Mouse (Mus musculus) kidney, embryonic 16.5 days (tissue): ENCODE measurements at regions not wholly inside any gene's neighbourhood (a gene's known extent, or its start where the extent isn't known, plus 50 kb on each side); places are given as distances from the start of the nearest gene placed in this dataset.

Experiments used
- ATAC-seq: fragments of 200-750 bp; cut with Nextera tagmentation; 2 replicates; pipeline ENCODE4 v1.8.0; 2017; ENCODE audit warnings: moderate TSS enrichment; ENCODE audit not compliant: low FRiP score, low TSS enrichment
- H3K27ac ChIP-seq: fragments of 300-500 bp; sonication (generic); 2 replicates; pipeline ENCODE4 v1.5.1; 2014; ENCODE audit warnings: low read length
- H3K27me3 ChIP-seq: fragments of 300-500 bp; sonication (generic); 2 replicates; pipeline ENCODE4 v1.6.1; 2014; ENCODE audit warnings: low read length, control low read depth, mixed read lengths; ENCODE audit not compliant: insufficient read depth
- H3K36me3 ChIP-seq: fragments of 300-500 bp; sonication (generic); 2 replicates; pipeline ENCODE4 v1.6.1; 2014; ENCODE audit warnings: low read length, control low read depth, mixed read lengths; ENCODE audit not compliant: insufficient read depth
- H3K4me1 ChIP-seq: fragments of 300-500 bp; sonication (generic); 2 replicates; pipeline ENCODE4 v1.6.1; 2014; ENCODE audit warnings: low read length, control low read depth, mixed read lengths; ENCODE audit not compliant: insufficient read depth
- H3K4me2 ChIP-seq: fragments of 300-500 bp; sonication (generic); replicated peaks from 2 replicates; pipeline ENCODE4 v1.6.1; 2014; ENCODE audit warnings: low read depth, low read length
- H3K4me3 ChIP-seq: fragments of 300-500 bp; sonication (generic); 2 replicates; pipeline ENCODE4 v1.5.1; 2014; ENCODE audit warnings: mild to moderate bottlenecking, low read length
- H3K9ac ChIP-seq: fragments of 300-500 bp; sonication (generic); replicated peaks from 2 replicates; pipeline ENCODE4 v1.6.1; 2014; ENCODE audit warnings: low read length
- H3K9me3 ChIP-seq: fragments of 300-500 bp; sonication (generic); 2 replicates; pipeline ENCODE4 v1.6.1; 2016; ENCODE audit warnings: low read length, control low read depth
- WGBS: fragments of 180-500 bp; shearing (Covaris S2); extraction: QIAGEN DNeasy Blood & Tissue Kit; methylation state at CpG from one replicate; pipeline ENCODE4 v1.1.7; 2014; 5-methylcytosine and 5-hydroxymethylcytosine counted together

DNA sequence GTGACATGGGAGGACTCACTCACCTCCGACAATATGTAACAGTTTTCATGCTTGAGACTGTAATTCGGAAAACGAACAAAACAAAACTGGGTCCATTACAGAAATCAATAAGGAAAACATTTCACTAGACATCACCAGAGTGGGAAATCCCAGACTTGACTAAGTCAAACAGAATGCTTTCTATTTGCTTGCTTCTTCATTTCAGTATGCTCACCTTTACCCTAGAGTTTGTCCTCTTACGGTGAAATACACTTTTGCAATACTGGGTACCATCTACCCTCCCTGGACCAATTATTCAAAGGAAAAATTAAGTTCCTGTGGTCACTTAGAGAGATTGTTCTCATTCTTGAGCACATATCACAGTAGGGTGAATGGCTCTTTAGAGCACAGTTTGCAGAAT is 613.4 kb upstream of the 4930412O13Rik start:
- H3K9ac ChIP-seq: no peak overlapping the region
- no peak overlapping the region for H3K4me3 ChIP-seq
- no peaks in the 10 kb centered on the region for H3K36me3 ChIP-seq
- no peaks in the 10 kb centered on the region for H3K27me3 ChIP-seq
- no peak overlapping the region for H3K27ac ChIP-seq
- H3K9me3 ChIP-seq: no peaks in the 10 kb centered on the region
- no peak overlapping the region for H3K4me2 ChIP-seq
- H3K4me1 ChIP-seq: no peaks in the 10 kb centered on the region
- no peak for ATAC-seq
- 96% methylated on average over 4 of the region's 4 CpGs for WGBS

DNA sequence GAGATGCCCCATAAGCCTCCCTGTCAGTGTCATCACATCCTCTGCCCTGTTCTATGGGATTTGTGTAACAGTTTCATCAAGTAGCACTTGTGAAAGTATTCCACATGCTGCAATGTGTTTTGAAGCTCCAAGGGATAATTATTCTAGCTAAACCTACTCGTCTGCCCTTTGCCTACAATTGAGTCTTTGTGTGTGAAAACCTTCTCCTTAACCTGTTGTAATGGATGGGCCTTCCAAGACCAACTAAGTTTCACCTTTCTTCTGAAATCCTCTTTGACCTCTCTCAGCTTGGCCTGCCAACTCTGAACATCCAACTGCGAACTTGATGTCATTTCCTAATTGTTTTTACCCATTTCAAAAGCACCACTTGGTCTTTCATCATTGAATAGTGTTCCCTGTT is 597.6 kb upstream of the 4930412O13Rik start:
- no peak overlapping the region for H3K4me3 ChIP-seq
- no peak for ATAC-seq
- H3K9me3 ChIP-seq: no peaks in the 10 kb centered on the region
- no peaks in the 10 kb centered on the region for H3K27me3 ChIP-seq
- peaks cover 4% of the 10 kb centered on the region; the same call in 1 of the 2 replicates for H3K4me1 ChIP-seq
- no peak overlapping the region for H3K4me2 ChIP-seq
- 81% methylated on average over 2 of the region's 2 CpGs for WGBS
- no peaks in the 10 kb centered on the region for H3K36me3 ChIP-seq
- H3K27ac ChIP-seq: no peak overlapping the region
- no peak overlapping the region for H3K9ac ChIP-seq

GRCm38 (mm10) chr2:9285800-9286199 is 595.3 kb upstream of the 4930412O13Rik start:
- ATAC-seq: no peak
- no peak overlapping the region for H3K9ac ChIP-seq
- H3K9me3 ChIP-seq: no peaks in the 10 kb centered on the region
- H3K4me3 ChIP-seq: no peak overlapping the region
- H3K27ac ChIP-seq: no peak overlapping the region
- peaks cover 4% of the 10 kb centered on the region; the same call in 1 of the 2 replicates for H3K4me1 ChIP-seq
- no peaks in the 10 kb centered on the region for H3K36me3 ChIP-seq
- H3K4me2 ChIP-seq: no peak overlapping the region
- WGBS: 54% methylated on average over 8 of the region's 8 CpGs
- H3K27me3 ChIP-seq: no peaks in the 10 kb centered on the region

DNA sequence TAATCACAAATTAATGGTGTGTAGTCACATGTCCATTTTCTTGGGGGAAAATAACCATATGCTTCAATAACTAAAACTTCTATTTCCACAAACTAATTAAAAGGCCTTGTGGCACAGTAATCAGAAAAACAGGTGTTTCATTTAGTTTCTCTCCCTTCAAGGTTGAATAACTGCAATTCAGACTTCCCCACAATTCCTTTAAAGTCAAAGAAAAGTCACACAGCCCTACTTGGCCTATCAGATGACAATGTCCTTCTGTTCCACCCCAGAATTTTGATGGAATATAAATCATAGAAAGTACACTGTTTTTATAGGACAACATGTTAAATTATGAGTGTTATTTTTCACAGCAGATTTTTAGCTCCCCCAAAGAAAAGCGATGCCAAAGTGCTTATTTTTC is 594.0 kb upstream of the 4930412O13Rik start:
- Histone ChIP-seq H3K9ac (no peak overlapping the region), H3K27ac (no peak overlapping the region), H3K4me3 (no peak overlapping the region), H3K36me3 (no peaks in the 10 kb centered on the region), H3K4me2 (no peak overlapping the region), H3K27me3 (no peaks in the 10 kb centered on the region), H3K4me1 (peaks cover 4% of the 10 kb centered on the region; the same call in 1 of the 2 replicates), H3K9me3 (no peaks in the 10 kb centered on the region)
- peak; percentile 67; the same call in 1 of the 2 replicates for ATAC-seq
- 33% methylated on average over 1 of the region's 1 CpGs for WGBS

DNA sequence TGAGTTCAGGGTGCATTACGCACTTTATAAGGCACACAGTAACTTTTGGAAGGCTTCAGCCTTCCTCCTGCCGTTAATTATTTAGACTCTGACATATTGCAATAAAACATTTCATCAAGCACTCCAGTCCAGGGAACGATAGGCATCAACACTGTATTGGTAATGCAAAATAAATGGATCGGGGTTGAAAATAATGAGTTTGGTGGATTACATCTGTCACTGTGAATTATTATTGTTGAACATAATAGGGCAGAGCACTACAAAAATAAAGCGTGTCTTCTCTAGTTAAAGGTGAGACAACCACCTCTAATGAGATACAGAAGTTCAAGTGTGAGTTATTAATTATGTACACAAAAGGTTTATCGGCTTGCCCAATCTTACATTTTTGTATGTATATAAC is 593.4 kb upstream of the 4930412O13Rik start:
- Histone ChIP-seq H3K9me3 (no peaks in the 10 kb centered on the region), H3K27ac (no peak overlapping the region), H3K27me3 (no peaks in the 10 kb centered on the region), H3K9ac (no peak overlapping the region), H3K4me2 (no peak overlapping the region), H3K4me1 (peaks cover 4% of the 10 kb centered on the region; the same call in 1 of the 2 replicates), H3K4me3 (no peak overlapping the region), H3K36me3 (no peaks in the 10 kb centered on the region)
- no peak for ATAC-seq
- WGBS: 32% methylated on average over 6 of the region's 6 CpGs

DNA sequence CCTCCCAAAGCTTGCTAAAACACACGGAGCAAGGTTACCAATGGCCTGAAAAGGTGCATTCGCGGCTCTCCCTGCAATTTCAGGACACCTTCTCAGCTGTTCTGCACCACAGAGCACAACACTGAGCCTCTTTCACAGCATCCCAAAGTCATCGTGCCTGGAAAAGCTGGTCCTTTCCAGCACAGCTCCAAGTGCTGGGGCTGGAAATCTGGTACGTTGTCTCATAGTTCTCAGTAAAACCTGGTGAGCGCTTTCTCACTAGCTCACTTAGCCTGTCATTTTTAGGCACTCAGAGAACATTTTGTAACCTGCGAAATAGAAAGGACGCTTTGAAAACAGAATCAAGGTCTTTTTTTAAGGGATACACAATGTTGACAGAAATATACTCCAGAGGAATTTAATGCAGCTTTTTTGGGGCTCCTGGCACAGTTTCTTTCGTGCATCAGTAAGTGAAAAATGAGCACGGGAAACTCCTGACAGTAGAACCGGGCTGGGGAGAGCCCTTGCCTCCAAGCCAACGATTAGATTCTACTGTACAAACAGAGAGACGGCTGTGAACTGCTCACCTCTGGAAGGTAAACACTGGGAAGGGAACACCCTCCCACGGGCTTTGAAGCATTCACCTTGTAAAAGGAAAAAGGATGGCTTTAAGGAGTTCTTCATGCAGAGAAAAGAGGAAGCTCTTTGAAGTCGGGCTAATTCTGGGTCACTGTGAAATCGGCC is 549.3 kb upstream of the 4930412O13Rik start:
- no peaks in the 10 kb centered on the region for H3K36me3 ChIP-seq
- no peak overlapping the region for H3K27ac ChIP-seq
- ATAC-seq: peak; percentile 79; the same call in 1 of the 2 replicates
- H3K9me3 ChIP-seq: no peaks in the 10 kb centered on the region
- WGBS: 22% methylated on average over 16 of the region's 16 CpGs
- H3K4me2 ChIP-seq: peak overlapping the region; percentile 40
- H3K4me1 ChIP-seq: peaks cover 7% of the 10 kb centered on the region; the same call in 1 of the 2 replicates
- H3K27me3 ChIP-seq: no peaks in the 10 kb centered on the region
- H3K4me3 ChIP-seq: peak overlapping the region; percentile 13; the same call in 1 of the 2 replicates
- H3K9ac ChIP-seq: no peak overlapping the region

- no peaks in the 10 kb centered on the region for H3K9me3 ChIP-seq
- no peak overlapping the region for H3K4me3 ChIP-seq
- no peak overlapping the region for H3K27ac ChIP-seq
- H3K4me2 ChIP-seq: no peak overlapping the region
- 37% methylated on average over 4 of the region's 4 CpGs for WGBS
- no peaks in the 10 kb centered on the region for H3K36me3 ChIP-seq
- H3K27me3 ChIP-seq: no peaks in the 10 kb centered on the region
- no peak overlapping the region for H3K9ac ChIP-seq
- 0 out of 2 replicates have a peak, but pooled peaks cover 4% of the 10 kb centered on the region for H3K4me1 ChIP-seq
- ATAC-seq: no peak
Measured at GRCm38 (mm10) chr2:9348982-9349381, 532.1 kb upstream of the 4930412O13Rik start.

- H3K27me3 ChIP-seq: no peaks in the 10 kb centered on the region
- WGBS: 50% methylated on average over 1 of the region's 1 CpGs
- ATAC-seq: no peak
- no peak overlapping the region for H3K4me3 ChIP-seq
- H3K4me2 ChIP-seq: no peak overlapping the region
- 0 out of 2 replicates have a peak, but pooled peaks cover 4% of the 10 kb centered on the region for H3K4me1 ChIP-seq
- H3K36me3 ChIP-seq: no peaks in the 10 kb centered on the region
- no peak overlapping the region for H3K27ac ChIP-seq
- H3K9ac ChIP-seq: no peak overlapping the region
- no peaks in the 10 kb centered on the region for H3K9me3 ChIP-seq
Measured at GRCm38 (mm10) chr2:9349994-9350393, 531.1 kb upstream of the 4930412O13Rik start.

- no peak overlapping the region for H3K9ac ChIP-seq
Measured at GRCm38 (mm10) chr2:9352190-9352589, 528.9 kb upstream of the 4930412O13Rik start.

DNA sequence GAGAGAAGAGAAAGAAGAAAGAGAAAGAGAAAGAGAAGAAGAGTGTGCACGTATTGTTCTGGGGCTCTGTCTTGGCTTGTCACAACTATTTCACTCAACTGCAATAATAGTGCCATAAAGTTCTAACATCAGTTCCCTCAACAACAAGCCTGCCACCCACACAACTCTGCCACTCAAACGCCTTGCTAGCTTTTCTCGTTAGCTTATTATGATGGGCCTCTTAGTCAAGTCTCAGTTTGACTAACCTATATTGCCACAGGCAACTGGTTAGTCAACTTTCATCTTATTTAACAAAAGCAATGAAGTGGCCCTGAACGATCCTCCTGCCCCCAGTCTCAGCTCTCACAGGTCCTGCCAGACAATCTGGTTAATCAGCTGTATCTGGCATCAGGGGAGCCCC is 521.0 kb upstream of the 4930412O13Rik start:
- ATAC-seq: no peak
- Histone ChIP-seq H3K36me3 (no peaks in the 10 kb centered on the region), H3K27ac (no peak overlapping the region), H3K9ac (no peak overlapping the region), H3K4me2 (no peak overlapping the region), H3K27me3 (no peaks in the 10 kb centered on the region), H3K9me3 (no peaks in the 10 kb centered on the region), H3K4me1 (no peaks in the 10 kb centered on the region), H3K4me3 (no peak overlapping the region)
- WGBS: 33% methylated on average over 4 of the region's 4 CpGs

More at GRCm38 (mm10) chr2:9352190-9352589, 528.9 kb upstream of the 4930412O13Rik start:
- Histone ChIP-seq H3K27me3 (no peaks in the 10 kb centered on the region), H3K9me3 (no peaks in the 10 kb centered on the region), H3K27ac (no peak overlapping the region), H3K36me3 (no peaks in the 10 kb centered on the region), H3K4me2 (no peak overlapping the region), H3K4me3 (no peak overlapping the region), H3K4me1 (0 out of 2 replicates have a peak, but pooled peaks cover 4% of the 10 kb centered on the region)
- 24% methylated on average over 7 of the region's 7 CpGs for WGBS
- ATAC-seq: no peak
